ENCODE assay signal across 18 mouse cellular contexts in the genomic region with DNA sequence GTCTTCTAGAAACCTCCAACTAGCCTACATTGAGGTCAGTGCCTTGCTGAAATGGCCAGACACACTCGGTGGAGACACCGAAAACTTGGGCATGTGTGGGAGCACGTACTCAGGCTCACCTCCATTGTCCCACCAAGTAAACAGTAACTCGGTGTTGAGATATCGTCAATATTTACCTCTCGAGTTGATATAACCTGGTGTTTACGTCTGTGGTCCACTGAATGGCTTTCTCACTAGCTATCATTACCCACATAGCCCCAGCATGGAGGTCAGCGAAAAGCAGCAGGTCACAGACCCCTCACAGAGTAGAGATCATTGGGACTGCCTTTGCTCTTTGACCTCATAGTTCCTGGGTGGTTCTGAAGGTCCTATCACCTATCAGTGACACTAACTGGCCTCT.
"Had no signal": no experiment of that assay in that cellular context is flagged by ENCODE, and none has a peak within 500 bp of the region (broad histone marks: within the 10 kb centered on the region; RNA-seq: fewer than 3 reads in every experiment).

No protein-coding gene starts in this region.

- DNase-seq: lung, adult 2 months; lung, postnatal 14 days; lung, postnatal 36 days; right cerebral cortex, postnatal 14 days; thymus, adult 2 months; thymus, postnatal 25 days; thymus, postnatal 4 days had no signal

- H3K4me3 ChIP-seq: limb, embryonic 15.5 days; lung, embryonic 15.5 days; megakaryocyte, embryonic 14.5 days; midbrain, embryonic 13.5 days; midbrain, embryonic 15.5 days; neural tube, embryonic 12.5 days; stomach, embryonic 15.5 days had no signal

- ATAC-seq: lung, postnatal 0 days; midbrain, embryonic 13.5 days; midbrain, embryonic 15.5 days had no signal

- H3K9me3 ChIP-seq: limb, embryonic 15.5 days; lung, embryonic 15.5 days; midbrain, embryonic 13.5 days; midbrain, embryonic 15.5 days; neural tube, embryonic 12.5 days; stomach, embryonic 15.5 days had no signal

- H3K36me3 ChIP-seq: limb, embryonic 15.5 days; lung, embryonic 15.5 days; midbrain, embryonic 13.5 days; midbrain, embryonic 15.5 days; neural tube, embryonic 12.5 days; stomach, embryonic 15.5 days had no signal

- H3K4me2 ChIP-seq: limb, embryonic 15.5 days; lung, embryonic 15.5 days; midbrain, embryonic 11.5 days; midbrain, embryonic 13.5 days; midbrain, embryonic 15.5 days; neural tube, embryonic 12.5 days; stomach, embryonic 15.5 days had no signal

- H3K27me3 ChIP-seq: limb, embryonic 15.5 days; lung, embryonic 15.5 days; midbrain, embryonic 13.5 days; midbrain, embryonic 15.5 days; neural tube, embryonic 12.5 days; stomach, embryonic 15.5 days had no signal

- H3K9ac ChIP-seq: limb, embryonic 15.5 days; liver, embryonic 14.5 days; lung, embryonic 15.5 days; midbrain, embryonic 13.5 days; midbrain, embryonic 15.5 days; neural tube, embryonic 12.5 days; stomach, embryonic 15.5 days had no signal

- H3K4me1 ChIP-seq: limb, embryonic 15.5 days; lung, embryonic 15.5 days; midbrain, embryonic 13.5 days; midbrain, embryonic 15.5 days; neural tube, embryonic 12.5 days; stomach, embryonic 15.5 days had no signal

- H3K27ac ChIP-seq: limb, embryonic 15.5 days; liver, embryonic 14.5 days; lung, embryonic 15.5 days; macrophage; midbrain, embryonic 13.5 days; midbrain, embryonic 15.5 days; neural tube, embryonic 12.5 days; stomach, embryonic 15.5 days had no signal
